Mouse (Mus musculus): ENCODE measurements around the gene 4833427G06Rik.

DNA sequence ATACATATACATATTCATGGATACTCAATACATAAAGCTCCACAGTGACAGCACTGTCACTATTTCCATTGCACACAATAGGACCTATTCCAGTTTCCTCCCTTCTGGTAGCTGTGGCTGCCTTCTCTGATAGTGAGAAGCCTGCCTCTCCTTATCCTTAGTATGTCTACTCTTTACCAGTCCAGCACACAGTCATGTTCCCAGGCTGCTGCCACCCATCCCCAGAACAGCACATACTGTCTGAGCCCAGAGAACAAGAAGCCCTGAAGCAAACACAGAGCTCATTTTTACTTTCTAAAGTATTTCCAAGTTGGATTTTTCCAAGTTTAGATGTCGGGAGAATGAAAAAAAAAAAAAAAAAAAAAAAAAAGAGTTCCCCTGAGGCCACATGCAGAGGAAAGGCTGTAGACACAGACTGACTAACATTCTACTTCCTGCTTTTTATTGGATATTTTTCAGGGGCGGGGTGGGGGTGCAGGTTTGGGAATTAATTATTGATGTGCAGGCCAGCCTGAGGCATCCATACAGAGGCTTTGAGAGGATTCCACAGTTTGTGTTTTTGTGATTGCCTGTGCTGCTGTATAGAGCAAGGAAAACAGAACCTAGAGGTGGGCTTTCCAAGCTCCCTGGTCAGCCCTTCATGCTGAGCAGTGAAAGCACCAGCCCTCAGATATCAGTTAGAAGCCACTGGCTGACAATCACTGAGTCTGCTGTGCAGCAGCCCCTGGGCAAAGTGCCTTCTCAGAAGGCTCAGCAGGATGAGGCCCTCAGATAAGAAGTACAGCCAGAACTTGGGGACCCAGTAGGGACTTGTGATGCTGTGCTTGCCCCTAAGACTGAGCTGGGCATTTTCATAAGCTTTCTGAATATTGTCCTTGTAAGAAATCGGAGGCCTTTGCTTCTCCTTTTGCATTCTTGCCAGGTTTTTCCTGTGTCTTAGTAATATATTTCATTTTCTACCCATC, 45.2 kb downstream of the 4833427G06Rik start:
- TF ChIP-seq POLR2A (IDR thresholded peaks at IDR 0.05; ENCODE audit: insufficient read depth, low read length) (no peak), CTCF (IDR thresholded peaks at IDR 0.05; ENCODE audit: low read depth, low read length) (no peak)
